ENCODE assay signal across 20 mouse cellular contexts in genomic region chr9:22016245-22016644, GRCm38 (mm10). TPM values are rescaled to one million over a fixed set of nuclear protein-coding genes. Genes with fewer than 3 reads are reported as not detected.
A peak's percentile ranks its signal among the peaks of the same experiment; 100 is the strongest.
DNase-seq lines count a peak whose midpoint lies in the region; ATAC-seq and TF ChIP-seq lines count a peak whose summit lies in the region.
"Had no signal": no experiment of that assay in that cellular context is flagged by ENCODE, and none has a peak within 500 bp of the region (broad histone marks: within the 10 kb centered on the region; RNA-seq: fewer than 3 reads in every experiment).

No protein-coding gene starts in this region.

- H3K4me3 ChIP-seq in hindbrain, embryonic 10.5 days = no peak overlapping the region
- no peak overlapping the region for H3K4me3 ChIP-seq in hindbrain, embryonic 12.5 days
- H3K4me3 ChIP-seq in thymus, adult 2 months (ENCODE audit: control insufficient read depth, insufficient read depth, low read length) = no peak overlapping the region
- H3K4me3 ChIP-seq in MEL (ENCODE audit: control insufficient read depth in 1 of 2, insufficient read depth in 1 of 2, low read depth in 2 of 2, low read length in 2 of 2) = no peak overlapping the region
- H3K4me3 ChIP-seq: embryonic facial prominence, embryonic 10.5 days; forebrain, embryonic 13.5 days; heart, embryonic 13.5 days had no signal

- H3K4me1 ChIP-seq in hindbrain, embryonic 10.5 days (replicated peaks) = peaks cover 28% of the 10 kb centered on the region
- H3K4me1 ChIP-seq in hindbrain, embryonic 12.5 days = peaks cover 7% of the 10 kb centered on the region; the same call in 1 of the 2 replicates
- peaks cover 45% of the 10 kb centered on the region for H3K4me1 ChIP-seq in thymus, adult 2 months (replicated peaks; ENCODE audit: control insufficient read depth, insufficient read depth, low read length)
- no peaks in the 10 kb centered on the region; a peak in 1 of 4 replicates for H3K4me1 ChIP-seq in MEL (ENCODE audit: control insufficient read depth in 1 of 2, insufficient read depth in 2 of 2, low read length in 2 of 2)
- H3K4me1 ChIP-seq: forebrain, embryonic 13.5 days; heart, embryonic 13.5 days had no signal

- no peak for TF ChIP-seq RAD21 in MEL (IDR thresholded peaks at IDR 0.05; ENCODE audit: low read depth, low read length)

- TF ChIP-seq EP300 in MEL (IDR thresholded peaks at IDR 0.05; ENCODE audit: low read depth in 1 of 2, low read length in 2 of 2) = no peak

- 0 out of 2 replicates have a peak overlapping the region, but pooled peaks have one; percentile 29 for H3K27ac ChIP-seq in hindbrain, embryonic 10.5 days
- H3K27ac ChIP-seq in hindbrain, embryonic 12.5 days = no peak overlapping the region
- H3K27ac ChIP-seq in thymus, adult 2 months (ENCODE audit: control insufficient read depth, insufficient read depth, low read length) = no peak overlapping the region
- H3K27ac ChIP-seq in MEL (ENCODE audit: control insufficient read depth, low read depth, low read length) = no peak overlapping the region
- H3K27ac ChIP-seq: embryonic facial prominence, embryonic 10.5 days; forebrain, embryonic 13.5 days; heart, embryonic 13.5 days; hindbrain, embryonic 14.5 days had no signal

- no peak for ATAC-seq in hindbrain, embryonic 12.5 days (ENCODE audit: low FRiP score)
- ATAC-seq: forebrain, embryonic 13.5 days; forebrain, postnatal 0 days had no signal

- TF ChIP-seq POLR2A in thymus, adult 2 months (IDR thresholded peaks at IDR 0.05; ENCODE audit: control insufficient read depth, extremely low read depth, insufficient read depth, low read length, poor library complexity) = no peak
- TF ChIP-seq POLR2A in MEL (IDR thresholded peaks at IDR 0.05; ENCODE audit: control insufficient read depth in 1 of 2, insufficient read depth in 1 of 2, low read depth in 1 of 2, low read length in 2 of 2, poor library complexity in 1 of 2) = no peak

- H3K79me2 ChIP-seq in MEL (ENCODE audit: control insufficient read depth, insufficient read depth, low read length, poor library complexity) = no peaks in the 10 kb centered on the region

- DNase-seq in hindbrain, embryonic 10.5 days (ENCODE audit: low spot score) = no peak
- DNase-seq in thymus, postnatal 0 days (ENCODE audit: low spot score) = peak; percentile 33
- no peak for DNase-seq in thymus, adult 2 months
- DNase-seq in MEL (ENCODE audit: low read depth, low spot score) = no peak
- DNase-seq in heart, postnatal 25 days (ENCODE audit: low spot score) = no peak
- DNase-seq: adrenal gland, adult 8-10 months; adrenal gland, postnatal 36 days; cerebellum, adult 9-10 months; forebrain, postnatal 0 days; gastrocnemius, postnatal 25 days; heart, adult 11 months; heart, postnatal 4 days had no signal

- TF ChIP-seq CTCF in thymus, adult 2 months (IDR thresholded peaks at IDR 0.05; ENCODE audit: borderline replicate concordance, control insufficient read depth, extremely low read depth, insufficient read depth, low read length, poor library complexity) = no peak
- no peak for TF ChIP-seq CTCF in MEL (IDR thresholded peaks at IDR 0.05 in 2 of 3, conservative IDR thresholded peaks at IDR 0.05 in 1 of 3; ENCODE audit: control insufficient read depth in 1 of 3, insufficient read depth in 1 of 3, low read depth in 2 of 3, low read length in 3 of 3, poor library complexity in 1 of 3, severe bottlenecking in 1 of 3)

- no peaks in the 10 kb centered on the region for H3K27me3 ChIP-seq in hindbrain, embryonic 10.5 days (ENCODE audit: insufficient read depth, poor library complexity, severe bottlenecking)
- no peaks in the 10 kb centered on the region for H3K27me3 ChIP-seq in hindbrain, embryonic 12.5 days
- H3K27me3 ChIP-seq in thymus, adult 2 months (ENCODE audit: control insufficient read depth, insufficient read depth, low read length) = no peaks in the 10 kb centered on the region
- no peaks in the 10 kb centered on the region for H3K27me3 ChIP-seq in MEL (ENCODE audit: control insufficient read depth in 1 of 2, insufficient read depth in 2 of 2, low read length in 2 of 2)
- H3K27me3 ChIP-seq: CH12.LX; forebrain, embryonic 13.5 days; heart, embryonic 13.5 days had no signal

- 70% methylated on average over 10 of the region's 10 CpGs for WGBS in hindbrain, embryonic 10.5 days
- 67% methylated on average over 10 of the region's 10 CpGs for WGBS in hindbrain, embryonic 12.5 days
- 61% methylated on average over 10 of the region's 10 CpGs for WGBS in thymus, adult 2 months

- no peak overlapping the region for H3K9ac ChIP-seq in hindbrain, embryonic 12.5 days
- no peak overlapping the region for H3K9ac ChIP-seq in MEL (ENCODE audit: control insufficient read depth, low read depth, low read length, poor library complexity, severe bottlenecking)
- H3K9ac ChIP-seq: forebrain, embryonic 13.5 days; forebrain, postnatal 0 days; heart, embryonic 13.5 days; hindbrain, embryonic 14.5 days had no signal

- no peak overlapping the region for H3K4me2 ChIP-seq in hindbrain, embryonic 12.5 days (replicated peaks)
- H3K4me2 ChIP-seq: forebrain, embryonic 13.5 days; heart, embryonic 13.5 days; hindbrain, embryonic 14.5 days had no signal

- peaks cover 82% of the 10 kb centered on the region for H3K36me3 ChIP-seq in hindbrain, embryonic 10.5 days
- H3K36me3 ChIP-seq in hindbrain, embryonic 12.5 days = peaks cover 51% of the 10 kb centered on the region
- peaks cover 21% of the 10 kb centered on the region; the same call in 1 of the 2 replicates for H3K36me3 ChIP-seq in thymus, adult 2 months (ENCODE audit: control insufficient read depth, insufficient read depth, low read length)
- H3K36me3 ChIP-seq in MEL (ENCODE audit: control insufficient read depth in 1 of 2, insufficient read depth in 2 of 2, low read length in 2 of 2) = peaks cover 0 to 13% of the 10 kb centered on the region in 2 experiments; a peak in 2 of 4 replicates

- H3K9me3 ChIP-seq in hindbrain, embryonic 10.5 days = no peaks in the 10 kb centered on the region
- H3K9me3 ChIP-seq in hindbrain, embryonic 12.5 days (replicated peaks) = no peaks in the 10 kb centered on the region
- H3K9me3 ChIP-seq in MEL (replicated peaks; ENCODE audit: insufficient read depth, low read length) = no peaks in the 10 kb centered on the region
- H3K9me3 ChIP-seq: embryonic facial prominence, embryonic 10.5 days; forebrain, embryonic 13.5 days; heart, embryonic 13.5 days had no signal

- intact Hi-C loops in heart, postnatal 25 days (cut with DNase I) = no loop called here

TF ChIP-seq in MEL, 35 proteins besides CTCF, POLR2A, EP300 and RAD21 (continues in another document):
- 0 out of 2 replicates have a peak, but pooled peaks have one; percentile 33 for TF ChIP-seq POLR2AphosphoS2 (IDR thresholded peaks at IDR 0.05; ENCODE audit: low read length)

RNA-seq across cellular contexts. Expression of gene Prkcsh, which starts 13.6 kb away (rescaled TPM):
- 115 and 120 TPM in 2 replicates for polyA plus RNA-seq in hindbrain, embryonic 10.5 days (2016; fragmentation: Nextera tagmentation; extraction: Ambion mirVana)
- 106 and 108 TPM in 2 replicates for polyA plus RNA-seq in hindbrain, embryonic 12.5 days (2016; fragmentation: Nextera tagmentation; extraction: Ambion mirVana)
- 68.5 and 72.8 TPM in 2 replicates for polyA plus RNA-seq in thymus, postnatal 0 days (2015; fragmentation: Nextera tagmentation; extraction: Ambion mirVana)
- polyA plus RNA-seq in thymus, adult 2 months (2012; rRNA removed) = 109 and 119 TPM in 2 replicates
- 330 and 356 TPM in 2 replicates for total RNA-seq in MEL (2012; rRNA removed)
- 100 to 1,000 TPM; 183 to 577 TPM for polyA plus RNA-seq in MEL (2012; ENCODE audit: insufficient read depth in 1 of 2, insufficient read length in 2 of 2, low read depth in 1 of 2, low replicate concordance in 2 of 2, missing spikeins in 1 of 2)
- total RNA-seq in heart, postnatal 25 days (2021) = 10 to 100 TPM; 63.0 to 71.8 TPM

RNA-seq across cellular contexts. Expression of gene Ccdc151, which starts 13.8 kb away (rescaled TPM):
- 5.1 and 6.7 TPM in 2 replicates for polyA plus RNA-seq in hindbrain, embryonic 10.5 days (2016; fragmentation: Nextera tagmentation; extraction: Ambion mirVana)
- polyA plus RNA-seq in hindbrain, embryonic 12.5 days (2016; fragmentation: Nextera tagmentation; extraction: Ambion mirVana) = 4.1 and 4.7 TPM in 2 replicates
- polyA plus RNA-seq in thymus, postnatal 0 days (2015; fragmentation: Nextera tagmentation; extraction: Ambion mirVana) = 0.44 and 0.52 TPM in 2 replicates
- 0.11 and 0.18 TPM in 2 replicates for polyA plus RNA-seq in thymus, adult 2 months (2012; rRNA removed)
- total RNA-seq in MEL (2012; rRNA removed) = 0.19 TPM in 1 of 2 replicates, not detected in the other
- polyA plus RNA-seq in MEL (2012; ENCODE audit: insufficient read depth in 1 of 2, insufficient read length in 2 of 2, low read depth in 1 of 2, low replicate concordance in 2 of 2, missing spikeins in 1 of 2) = under 1 TPM in 1 of 2 experiments, not detected in 1; 0.99 TPM
- not detected for total RNA-seq in heart, postnatal 25 days (2021)
- total RNA-seq: gastrocnemius, adult 18-20 months; gastrocnemius, postnatal 25 days; heart, postnatal 4 days had no signal

RNA-seq across cellular contexts. Expression of gene Rgl3, which starts 27.0 kb away (rescaled TPM):
- polyA plus RNA-seq in hindbrain, embryonic 10.5 days (2016; fragmentation: Nextera tagmentation; extraction: Ambion mirVana) = 3.7 and 5.7 TPM in 2 replicates
- 1.9 TPM in 2 replicates for polyA plus RNA-seq in hindbrain, embryonic 12.5 days (2016; fragmentation: Nextera tagmentation; extraction: Ambion mirVana)
- polyA plus RNA-seq in thymus, postnatal 0 days (2015; fragmentation: Nextera tagmentation; extraction: Ambion mirVana) = 2.8 and 3.8 TPM in 2 replicates
- polyA plus RNA-seq in thymus, adult 2 months (2012; rRNA removed) = 7.8 and 9.5 TPM in 2 replicates
- total RNA-seq in MEL (2012; rRNA removed) = not detected in 2 replicates
- not detected for polyA plus RNA-seq in MEL (2012; ENCODE audit: insufficient read depth in 1 of 2, insufficient read length in 2 of 2, low read depth in 1 of 2, low replicate concordance in 2 of 2, missing spikeins in 1 of 2)
- 1 to 10 TPM; 2.0 to 3.2 TPM for total RNA-seq in heart, postnatal 25 days (2021)
- total RNA-seq: CH12.LX had no signal

RNA-seq across cellular contexts. Expression of gene Elavl3, which starts 35.6 kb away (rescaled TPM):
- polyA plus RNA-seq in hindbrain, embryonic 10.5 days (2016; fragmentation: Nextera tagmentation; extraction: Ambion mirVana) = 22.7 and 57.1 TPM in 2 replicates
- 62.6 and 62.9 TPM in 2 replicates for polyA plus RNA-seq in hindbrain, embryonic 12.5 days (2016; fragmentation: Nextera tagmentation; extraction: Ambion mirVana)
- 0.04 and 0.16 TPM in 2 replicates for polyA plus RNA-seq in thymus, postnatal 0 days (2015; fragmentation: Nextera tagmentation; extraction: Ambion mirVana)
- 0.35 and 0.43 TPM in 2 replicates for polyA plus RNA-seq in thymus, adult 2 months (2012; rRNA removed)
- 0.15 and 0.20 TPM in 2 replicates for total RNA-seq in MEL (2012; rRNA removed)
- polyA plus RNA-seq in MEL (2012; ENCODE audit: insufficient read depth in 1 of 2, insufficient read length in 2 of 2, low read depth in 1 of 2, low replicate concordance in 2 of 2, missing spikeins in 1 of 2) = 1 to 10 TPM in 1 of 2 experiments, not detected in 1; 1.1 TPM
- under 1 TPM; 0.21 to 0.50 TPM for total RNA-seq in heart, postnatal 25 days (2021)
- polyA plus RNA-seq: heart, postnatal 0 days had no signal

RNA-seq across cellular contexts. Expression of gene Epor, which starts 52.9 kb away (rescaled TPM):
- 9.3 and 9.6 TPM in 2 replicates for polyA plus RNA-seq in hindbrain, embryonic 10.5 days (2016; fragmentation: Nextera tagmentation; extraction: Ambion mirVana)
- polyA plus RNA-seq in hindbrain, embryonic 12.5 days (2016; fragmentation: Nextera tagmentation; extraction: Ambion mirVana) = 4.3 TPM in 2 replicates
- polyA plus RNA-seq in thymus, postnatal 0 days (2015; fragmentation: Nextera tagmentation; extraction: Ambion mirVana) = 2.5 and 3.1 TPM in 2 replicates
- 3.8 and 4.9 TPM in 2 replicates for polyA plus RNA-seq in thymus, adult 2 months (2012; rRNA removed)
- total RNA-seq in MEL (2012; rRNA removed) = 139 and 192 TPM in 2 replicates
- 100 to 1,000 TPM in 1 of 2 experiments, not detected in 1; 440 TPM for polyA plus RNA-seq in MEL (2012; ENCODE audit: insufficient read depth in 1 of 2, insufficient read length in 2 of 2, low read depth in 1 of 2, low replicate concordance in 2 of 2, missing spikeins in 1 of 2)
- 1 to 10 TPM in 1 of 2 experiments, under 1 TPM in 1; 0.83 to 1.6 TPM for total RNA-seq in heart, postnatal 25 days (2021)
